Mouse (Mus musculus) bone marrow macrophage, adult 2 months (primary cell): ENCODE measurements around the gene Prune1.

Source experiments
- CTCF ChIP-seq: IDR thresholded peaks from 2 replicates; pipeline ENCODE4 v1.5.1; 2012; ENCODE audit warnings: low read depth, mild to moderate bottlenecking, low read length, moderate library complexity
- POLR2A ChIP-seq: IDR thresholded peaks from 2 replicates; pipeline ENCODE4 v1.6.1; 2012; ENCODE audit warnings: mild to moderate bottlenecking, low read depth, low read length, borderline replicate concordance

DNA sequence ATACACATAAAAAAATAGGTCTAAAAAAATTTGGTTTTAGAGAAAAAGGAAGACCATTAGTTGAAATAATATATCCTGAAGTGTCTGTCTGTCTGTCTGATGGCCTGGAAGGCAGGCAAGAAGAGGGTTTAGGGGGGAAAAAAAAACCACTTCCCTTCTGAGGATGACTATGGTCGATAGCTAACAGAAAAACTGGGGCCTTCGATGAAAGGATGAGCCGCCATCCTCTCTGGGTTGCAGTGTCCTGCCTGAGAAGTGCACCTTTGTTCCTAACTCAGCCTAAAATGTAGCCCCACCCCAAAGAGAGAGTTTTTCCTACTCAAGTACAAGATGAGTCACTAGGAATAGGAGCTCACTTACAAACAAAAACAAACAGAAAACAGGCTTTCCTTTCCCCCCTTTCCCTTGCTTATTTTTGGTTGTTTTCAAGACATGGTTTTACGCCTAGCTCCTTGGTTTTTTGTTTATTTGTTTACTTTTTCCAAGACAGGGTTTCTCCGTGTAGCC, 5.4 kb downstream of the Prune1 start:
- TF ChIP-seq POLR2A (no peak), CTCF (no peak)
